Mouse (Mus musculus) limb, embryonic 14.5 days (tissue): ENCODE measurements at regions not wholly inside any gene's neighbourhood (a gene's known extent, or its start where the extent isn't known, plus 50 kb on each side); places are given as distances from the start of the nearest gene placed in this dataset.

Source experiments
- ATAC-seq: fragments of 200-750 bp; cut with Nextera tagmentation; 2 replicates; pipeline ENCODE4 v1.8.0; 2017; ENCODE audit warnings: low read depth, moderate number of reproducible peaks, moderate TSS enrichment; ENCODE audit not compliant: low FRiP score
- DNase-seq: peaks from one replicate; pipeline ENCODE4 v3.0.0-alpha.2; 2015; ENCODE audit warnings: low spot score
- H3K27ac ChIP-seq: fragments of 300-500 bp; sonication (generic); replicated peaks from 2 replicates; pipeline ENCODE4 v1.5.1; 2014; ENCODE audit warnings: low read depth, mild to moderate bottlenecking, low read length, moderate library complexity, mixed read lengths
- H3K27me3 ChIP-seq: fragments of 300-500 bp; sonication (generic); 2 replicates; pipeline ENCODE4 v1.6.1; 2014; ENCODE audit warnings: low read length, mixed read lengths; ENCODE audit not compliant: control insufficient read depth, insufficient read depth
- H3K36me3 ChIP-seq: fragments of 300-500 bp; sonication (generic); 2 replicates; pipeline ENCODE4 v1.6.1; 2014; ENCODE audit warnings: mild to moderate bottlenecking, low read length, moderate library complexity, mixed read lengths; ENCODE audit not compliant: control insufficient read depth, insufficient read depth
- H3K4me1 ChIP-seq: fragments of 300-500 bp; sonication (generic); 2 replicates; pipeline ENCODE4 v1.6.1; 2014; ENCODE audit warnings: antibody characterized with exemption, low read length, mixed read lengths; ENCODE audit not compliant: control insufficient read depth, insufficient read depth
- H3K4me2 ChIP-seq: fragments of 300-500 bp; sonication (generic); replicated peaks from 2 replicates; pipeline ENCODE4 v1.6.1; 2014; ENCODE audit warnings: low read depth, mild to moderate bottlenecking, low read length, moderate library complexity; ENCODE audit not compliant: severe bottlenecking
- H3K4me3 ChIP-seq: fragments of 300-500 bp; sonication (generic); replicated peaks from 2 replicates; pipeline ENCODE4 v1.5.1; 2014; ENCODE audit warnings: low read length
- H3K9ac ChIP-seq: fragments of 300-500 bp; sonication (generic); 2 replicates; pipeline ENCODE4 v1.6.1; 2014; ENCODE audit warnings: mild to moderate bottlenecking, low read depth, low read length, moderate library complexity; ENCODE audit not compliant: severe bottlenecking
- H3K9me3 ChIP-seq: fragments of 300-500 bp; sonication (generic); 2 replicates; pipeline ENCODE4 v1.6.1; 2016; ENCODE audit warnings: low read length; ENCODE audit not compliant: control insufficient read depth
- POLR2A ChIP-seq: fragments of 200-500 bp; IDR thresholded peaks from 2 replicates; pipeline ENCODE4 v1.8.0; 2012; ENCODE audit warnings: inconsistent platforms, mild to moderate bottlenecking, moderate library complexity, borderline replicate concordance; ENCODE audit not compliant: insufficient read depth, insufficient read length; ENCODE audit errors: extremely low read depth
- WGBS: fragments of 180-500 bp; shearing (Covaris S2); extraction: QIAGEN DNeasy Blood & Tissue Kit; methylation state at CpG from one replicate; pipeline ENCODE4 v1.1.7; 2014; 5-methylcytosine and 5-hydroxymethylcytosine counted together

DNA sequence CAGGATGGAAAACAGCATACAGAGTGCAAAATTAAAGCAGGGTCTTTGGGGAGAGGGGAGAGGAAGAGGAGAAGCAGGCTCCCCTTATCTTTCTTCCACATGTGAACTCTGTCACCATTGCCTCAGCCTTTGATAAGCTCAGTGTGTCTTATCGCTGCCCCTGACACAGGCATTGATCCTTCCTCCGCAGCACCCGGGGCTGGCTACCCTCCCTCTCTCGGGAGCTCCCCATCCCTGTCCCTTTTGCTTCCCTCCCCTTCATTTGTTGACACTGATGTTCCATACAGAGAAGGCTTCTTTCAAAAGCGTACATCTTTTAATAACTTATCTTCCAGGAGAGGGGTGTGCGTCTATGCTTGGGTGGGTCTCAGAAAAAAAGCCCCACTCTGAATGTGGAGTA, 411.6 kb downstream of the Nucb2 start:
- TF ChIP-seq POLR2A = no peak
- no peak overlapping the region for H3K4me2 ChIP-seq
- no peak for DNase-seq
- H3K9ac ChIP-seq = no peak overlapping the region
- H3K27ac ChIP-seq = no peak overlapping the region
- H3K4me3 ChIP-seq = no peak overlapping the region
- H3K36me3 ChIP-seq = no peaks in the 10 kb centered on the region
- ATAC-seq = no peak
- no peaks in the 10 kb centered on the region for H3K4me1 ChIP-seq
- H3K9me3 ChIP-seq = no peaks in the 10 kb centered on the region
- no peaks in the 10 kb centered on the region for H3K27me3 ChIP-seq
- 60% methylated on average over 6 of the region's 6 CpGs for WGBS

DNA sequence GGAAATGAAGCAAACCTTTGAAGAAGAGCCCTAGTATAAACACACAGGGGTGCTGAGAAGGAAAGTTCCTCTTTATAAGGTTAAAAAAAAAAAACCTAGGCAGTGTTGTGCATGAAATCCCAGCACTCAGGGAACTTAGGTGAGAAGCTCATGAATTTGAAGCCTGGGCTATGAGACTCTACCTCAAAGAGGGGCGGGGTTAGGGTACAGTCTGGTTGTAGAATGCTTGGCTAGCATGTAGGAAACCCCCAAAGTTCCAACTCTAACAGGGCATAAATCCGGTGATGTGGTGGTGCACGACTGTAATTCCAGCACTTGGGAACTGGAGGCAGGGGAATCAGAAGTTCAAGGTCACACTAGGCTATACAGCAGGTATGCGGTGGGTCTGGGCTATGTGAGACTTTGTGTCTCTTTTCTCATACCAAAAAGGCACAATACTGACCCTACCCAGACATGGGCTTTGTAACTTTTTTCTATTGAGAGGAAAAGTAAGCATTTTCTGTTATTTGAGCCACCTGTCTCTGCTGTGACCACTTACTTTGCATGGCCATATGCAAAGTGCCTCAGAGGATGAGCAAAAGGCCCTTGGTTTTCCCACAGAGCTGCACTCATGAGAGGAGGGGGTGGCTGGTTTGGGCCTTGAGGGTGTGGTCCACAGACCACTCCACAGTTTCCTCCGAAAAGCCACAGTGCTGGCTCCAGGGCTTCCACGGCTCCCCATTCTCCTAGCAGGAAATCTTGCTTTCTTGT, 413.9 kb downstream of the Nucb2 start:
- no peak overlapping the region for H3K9ac ChIP-seq
- no peaks in the 10 kb centered on the region for H3K9me3 ChIP-seq
- H3K27ac ChIP-seq = no peak overlapping the region
- TF ChIP-seq POLR2A = no peak
- no peak overlapping the region for H3K4me2 ChIP-seq
- 86% methylated on average over 6 of the region's 6 CpGs for WGBS
- no peak overlapping the region for H3K4me3 ChIP-seq
- H3K4me1 ChIP-seq = no peaks in the 10 kb centered on the region
- DNase-seq (no peak), ATAC-seq (no peak)
- no peaks in the 10 kb centered on the region for H3K27me3 ChIP-seq
- H3K36me3 ChIP-seq = no peaks in the 10 kb centered on the region

DNA sequence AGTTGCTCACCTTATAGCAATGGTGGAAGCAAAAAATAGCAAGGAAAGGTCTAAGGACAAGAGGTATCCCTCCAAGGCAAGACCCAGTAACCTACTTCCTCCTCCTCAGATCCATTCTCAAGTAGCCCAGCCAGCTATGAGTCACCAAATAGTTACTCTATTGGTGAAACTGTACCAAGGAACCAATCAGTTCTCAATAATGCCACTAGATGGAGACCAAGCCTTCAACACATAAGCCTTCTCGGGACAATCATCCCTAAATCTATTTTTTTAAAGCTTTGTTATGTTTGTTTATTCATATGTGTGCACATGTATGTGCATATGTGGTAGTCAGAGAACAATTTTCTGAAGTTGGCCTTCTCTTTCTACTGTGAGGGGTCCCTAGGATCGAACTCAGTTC, 434.3 kb upstream of the Xylt1 start:
- no peaks in the 10 kb centered on the region for H3K4me1 ChIP-seq
- no peaks in the 10 kb centered on the region for H3K9me3 ChIP-seq
- H3K4me2 ChIP-seq = no peak overlapping the region
- H3K27ac ChIP-seq = no peak overlapping the region
- no peak for TF ChIP-seq POLR2A
- H3K36me3 ChIP-seq = no peaks in the 10 kb centered on the region
- ATAC-seq (no peak), DNase-seq (no peak)
- H3K9ac ChIP-seq = no peak overlapping the region
- no peaks in the 10 kb centered on the region for H3K27me3 ChIP-seq
- WGBS = 71% methylated on average over 2 of the region's 2 CpGs
- no peak overlapping the region for H3K4me3 ChIP-seq

DNA sequence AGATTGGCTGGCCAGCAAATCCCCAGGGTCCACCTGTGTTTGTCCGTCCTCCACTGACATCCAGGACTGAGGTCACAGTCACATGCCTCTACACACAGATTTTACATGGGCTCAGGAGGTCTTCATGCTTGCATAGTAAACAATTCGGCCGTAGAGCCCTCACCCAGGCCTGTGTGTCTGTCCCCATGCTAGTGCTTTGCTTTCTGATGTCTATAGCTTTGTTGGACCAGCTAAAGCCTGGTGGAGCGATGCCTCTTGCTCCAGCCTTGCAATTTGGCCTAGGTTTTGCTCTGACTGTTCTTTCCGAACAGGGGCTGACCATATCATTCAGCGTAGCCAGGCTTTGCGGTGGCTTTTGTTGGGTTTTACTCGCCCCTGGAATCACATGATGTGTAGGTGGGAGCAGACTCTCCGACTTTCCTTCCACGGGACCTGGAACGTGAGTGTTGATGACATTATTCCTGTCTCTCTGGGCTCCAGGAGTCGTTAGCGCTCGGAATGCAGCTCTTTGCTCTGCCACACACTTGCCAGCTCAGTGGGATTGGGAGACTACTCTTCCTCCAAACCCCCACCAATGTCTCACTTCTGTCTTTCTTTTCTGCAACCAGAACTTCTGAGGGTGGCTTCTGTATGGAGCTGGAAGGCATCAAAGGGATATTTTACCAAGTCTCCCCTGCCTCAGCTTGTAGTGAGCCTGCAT, 421.4 kb upstream of the Xylt1 start:
- H3K4me1 ChIP-seq = no peaks in the 10 kb centered on the region
- TF ChIP-seq POLR2A = no peak
- 75% methylated on average over 14 of the region's 14 CpGs for WGBS
- no peaks in the 10 kb centered on the region for H3K36me3 ChIP-seq
- ATAC-seq = no peak
- H3K9ac ChIP-seq = no peak overlapping the region
- no peak for DNase-seq
- no peaks in the 10 kb centered on the region for H3K9me3 ChIP-seq
- no peak overlapping the region for H3K4me2 ChIP-seq
- no peak overlapping the region for H3K27ac ChIP-seq
- H3K27me3 ChIP-seq = no peaks in the 10 kb centered on the region
- H3K4me3 ChIP-seq = no peak overlapping the region

DNA sequence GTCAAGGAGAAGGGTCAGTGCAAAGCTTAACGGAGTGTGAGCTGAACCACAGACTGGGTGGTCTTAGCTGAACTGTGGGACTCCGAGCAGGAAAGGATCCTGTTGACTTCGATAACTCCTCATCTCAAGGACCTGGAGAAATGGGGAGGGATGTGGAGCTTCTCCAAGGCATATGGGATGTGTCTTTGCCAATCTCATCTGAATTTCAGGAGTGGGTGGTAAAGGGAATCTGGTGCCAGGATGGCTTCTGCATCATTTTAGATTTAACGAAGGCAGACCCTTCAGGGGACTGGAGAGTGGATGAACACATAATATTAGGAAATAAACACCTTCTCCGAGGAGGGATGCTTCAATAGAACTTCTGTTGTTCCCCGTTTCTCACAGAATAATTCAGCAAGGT, 416.9 kb upstream of the Xylt1 start:
- DNase-seq = no peak
- no peak for ATAC-seq
- no peak overlapping the region for H3K27ac ChIP-seq

More for the DNA sequence above, 416.9 kb upstream of the Xylt1 start:
- no peak overlapping the region for H3K4me2 ChIP-seq
- no peaks in the 10 kb centered on the region for H3K9me3 ChIP-seq
- no peak overlapping the region for H3K4me3 ChIP-seq
- H3K36me3 ChIP-seq = no peaks in the 10 kb centered on the region
- H3K9ac ChIP-seq = no peak overlapping the region
- H3K4me1 ChIP-seq = no peaks in the 10 kb centered on the region
- H3K27me3 ChIP-seq = no peaks in the 10 kb centered on the region
- WGBS = 45% methylated on average over 6 of the region's 6 CpGs
- TF ChIP-seq POLR2A = no peak
